Mouse (Mus musculus) naive thymus-derived CD4-positive, alpha-beta T cell, adult 2 months (primary cell): Measurements from ENCODE around the gene Ubr7.

Source experiments
- DNase-seq: peaks from one replicate; pipeline ENCODE4 v3.0.0-alpha.2; 2011; ENCODE audit warnings: low read depth

Ubr7 gene

DNA sequence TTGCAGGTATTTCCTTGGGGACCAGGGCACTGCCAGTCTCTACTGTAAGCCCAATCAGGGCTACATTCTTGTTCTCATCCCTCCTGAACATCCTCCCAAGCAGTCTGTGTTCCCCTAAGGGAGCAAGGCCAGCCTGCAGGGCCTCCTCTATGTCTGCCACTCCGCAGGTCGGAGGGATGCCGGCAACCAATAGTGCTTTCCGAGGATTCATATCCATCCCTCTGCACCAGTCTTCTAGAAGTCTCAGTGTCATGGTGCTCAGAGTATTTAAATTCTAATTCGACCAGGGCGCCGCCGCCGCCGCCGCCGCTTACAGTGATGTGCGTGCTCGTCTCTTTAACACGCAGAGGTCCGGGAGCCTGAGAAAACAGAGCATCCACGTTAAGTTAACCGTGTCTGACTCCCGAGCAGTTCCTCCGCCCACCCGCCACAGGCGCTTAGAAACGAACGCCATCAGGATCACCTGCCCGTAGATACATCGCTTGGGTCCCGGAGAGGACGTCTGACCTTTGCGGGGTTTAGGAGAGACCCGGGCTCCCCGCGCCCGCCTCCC lies 14.7 kb upstream of the Ubr7 start:
- DNase-seq = no peak

DNA sequence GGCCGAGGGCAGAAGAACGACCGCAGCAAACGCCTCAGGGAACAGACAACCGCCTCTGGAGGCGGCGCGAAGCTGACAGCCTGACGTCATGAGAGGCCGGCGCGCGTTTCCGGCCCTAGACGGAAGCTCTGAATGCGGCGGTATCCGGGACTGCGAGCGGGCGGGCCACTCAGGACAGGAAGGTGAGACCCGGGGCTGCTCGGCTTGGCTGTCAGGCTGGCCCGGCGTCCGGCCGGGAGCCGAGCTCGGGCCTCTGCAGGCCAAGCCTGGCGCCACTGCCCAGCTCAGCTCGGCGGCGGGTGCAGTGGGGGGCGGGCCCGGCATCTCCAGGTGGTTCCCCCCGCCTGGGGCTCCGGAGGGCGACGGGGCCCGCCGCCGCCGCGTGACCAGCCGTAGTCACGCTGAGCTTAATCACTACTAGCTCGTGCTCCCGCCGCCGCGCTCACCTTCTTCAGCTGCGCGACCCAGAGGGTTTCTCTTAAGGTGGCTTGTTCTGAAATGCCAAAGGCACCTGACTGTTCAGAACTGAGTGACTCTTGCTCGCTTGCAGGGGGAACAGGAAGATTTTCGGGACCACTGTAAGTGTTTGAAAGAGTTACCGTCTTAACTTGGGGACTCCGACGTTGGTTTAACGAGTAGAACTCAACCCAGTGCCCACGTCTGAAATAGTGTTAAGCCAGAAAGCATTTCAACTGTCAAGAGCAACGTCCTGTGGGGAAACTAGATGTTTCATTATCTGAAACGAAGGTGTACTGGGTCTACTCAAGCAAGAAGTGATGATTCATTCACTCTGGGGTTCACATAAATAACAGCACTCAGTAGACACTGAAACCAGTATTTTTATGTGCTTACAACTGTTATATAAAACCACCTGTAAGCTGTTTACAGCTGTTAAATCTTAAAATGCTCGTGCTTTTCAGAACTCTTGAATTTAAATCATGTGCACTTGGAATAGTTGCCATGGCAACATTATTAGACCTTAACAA lies 13.9 kb upstream of the Ubr7 start, which contains the start of the genes Moap1 and Tmem251:
Gene Moap1 (minus strand): TSS at position 73 of the 986 bp plus-strand sequence.
Gene Tmem251 (plus strand): TSS at position 174 of the 986 bp plus-strand sequence.
- DNase-seq = peak; percentile 92

DNA sequence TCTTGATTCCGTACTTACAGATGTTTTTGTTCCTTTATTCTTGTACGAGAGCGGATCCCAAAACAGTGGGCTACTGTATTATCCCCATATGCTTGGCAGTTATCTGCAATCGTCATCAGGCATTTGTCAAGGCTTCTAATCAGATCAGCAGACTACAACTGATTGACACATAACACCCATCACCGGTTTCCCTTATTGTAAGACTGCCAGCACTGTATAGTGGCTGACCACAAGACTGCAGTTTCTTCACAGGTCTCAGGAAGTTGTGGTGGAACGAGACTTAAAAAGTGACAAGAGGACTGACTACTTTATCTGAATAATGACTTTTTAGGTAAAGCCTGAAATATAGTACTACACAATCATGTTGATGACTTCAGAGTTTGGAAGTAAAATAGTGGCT lies 12.9 kb upstream of the Ubr7 start:
- DNase-seq = peak; percentile 80

DNA sequence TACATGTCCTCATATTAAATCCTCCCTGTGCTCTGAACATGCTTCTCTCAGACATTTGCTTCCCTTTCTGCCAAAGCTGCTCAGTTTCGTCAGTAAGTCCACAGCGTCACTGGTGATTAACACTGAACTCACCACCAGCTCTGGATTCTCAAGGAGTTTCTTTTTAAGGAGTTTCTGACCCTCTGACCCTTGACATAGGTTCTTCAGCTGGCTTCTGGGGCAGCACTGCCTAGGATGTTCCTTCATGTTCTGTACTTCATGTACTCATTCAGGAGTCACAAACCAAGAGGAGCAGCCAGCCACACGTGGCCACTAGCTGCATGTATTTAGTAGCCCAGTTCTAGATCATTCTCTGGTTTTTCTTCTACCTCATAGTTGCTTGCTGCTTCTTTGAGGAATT lies 9.5 kb upstream of the Ubr7 start:
- no peak for DNase-seq

DNA sequence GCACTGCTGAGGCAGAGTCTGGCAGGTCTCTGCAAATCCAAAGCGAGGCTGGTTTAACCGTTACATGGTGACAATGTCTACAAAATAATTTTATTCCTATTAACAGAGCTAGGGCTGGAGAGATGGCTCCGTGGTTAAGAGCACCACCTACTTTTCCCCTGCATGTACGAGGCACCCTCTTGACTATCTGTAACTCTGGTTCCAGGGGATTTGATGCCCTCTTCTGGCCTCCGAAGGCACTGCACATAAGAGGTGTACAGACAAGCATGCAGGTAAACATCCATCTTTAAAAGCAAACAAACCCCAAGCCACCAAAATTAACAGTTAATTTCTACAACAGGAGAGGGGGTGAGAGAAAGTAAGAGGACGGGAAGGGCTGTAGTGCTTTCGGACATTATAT lies 1.5 kb upstream of the Ubr7 start:
- DNase-seq = peak; percentile 70

DNA sequence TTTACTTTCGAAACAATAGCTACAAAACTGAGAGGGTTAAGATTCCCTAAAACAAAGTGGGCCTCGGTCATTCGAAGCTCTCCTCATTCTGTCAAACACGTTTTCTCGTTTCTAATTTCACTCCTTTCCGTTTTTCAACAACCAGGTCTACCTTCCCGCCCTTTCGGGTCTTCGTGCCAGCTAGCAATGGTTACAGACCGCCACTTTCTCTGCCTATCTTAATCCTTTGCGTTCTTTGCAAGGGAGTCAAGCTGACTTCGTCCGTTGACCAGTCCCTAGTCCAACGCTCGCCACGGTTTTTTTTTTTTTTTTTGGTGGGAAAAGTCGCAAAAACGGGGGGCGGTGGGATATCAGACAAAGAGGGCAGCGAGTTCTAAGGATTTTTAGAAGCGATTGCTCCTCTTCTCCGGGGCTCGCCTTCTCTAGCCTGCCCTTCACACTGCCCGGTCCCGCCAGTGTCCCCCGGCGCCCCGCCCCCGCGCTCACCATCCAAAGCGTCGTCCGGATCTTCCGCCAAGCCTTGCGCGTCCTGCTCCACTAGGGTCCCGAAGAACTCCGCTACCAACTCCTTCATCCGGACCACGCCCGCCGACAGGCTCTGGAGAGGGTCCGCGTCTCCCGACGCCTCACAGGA lies 595 bp upstream of the Ubr7 start:
- DNase-seq = peak; percentile 43

DNA sequence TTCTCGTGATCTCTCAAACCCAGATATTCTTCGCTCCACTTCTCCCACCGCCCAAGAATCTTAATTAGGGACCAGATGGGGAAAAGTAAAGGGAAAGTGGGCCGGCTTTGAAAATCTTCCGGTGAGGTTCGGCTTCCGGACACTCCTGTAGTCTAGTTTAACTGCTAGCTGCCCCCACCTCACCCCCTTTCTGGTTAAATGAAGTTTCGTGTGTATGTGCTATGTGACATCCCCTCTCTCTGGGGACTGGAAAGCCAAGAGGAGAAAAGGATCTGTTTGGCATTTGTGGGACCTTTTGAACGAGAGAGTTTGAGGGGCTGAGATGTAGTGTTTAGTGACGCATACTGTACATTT lies 613 bp downstream of the Ubr7 start, which contains the start of gene Gm20604:
Gene Gm20604 (minus strand): TSS at position 270 of the 354 bp plus-strand sequence.
- DNase-seq = no peak

DNA sequence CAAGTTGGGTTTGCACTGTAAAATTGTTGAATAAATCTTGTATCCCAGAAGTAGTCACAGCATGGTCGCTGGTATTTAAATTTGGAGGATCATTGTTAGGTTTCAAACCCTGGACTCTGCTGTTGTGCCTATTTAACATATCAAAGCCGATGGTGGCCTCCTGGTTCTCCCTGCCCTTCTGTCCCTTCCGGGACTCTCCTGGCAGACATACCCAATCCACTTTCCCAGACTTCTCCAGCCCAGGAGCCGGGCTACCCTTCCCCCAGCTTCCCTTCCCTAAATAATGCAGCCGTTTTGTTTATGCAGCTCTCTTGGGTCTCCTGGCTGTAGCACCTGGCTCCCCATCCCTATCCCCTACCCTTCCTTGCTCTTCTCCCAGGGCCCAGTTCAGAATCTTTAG lies 1.2 kb downstream of the Ubr7 start:
- no peak for DNase-seq

DNA sequence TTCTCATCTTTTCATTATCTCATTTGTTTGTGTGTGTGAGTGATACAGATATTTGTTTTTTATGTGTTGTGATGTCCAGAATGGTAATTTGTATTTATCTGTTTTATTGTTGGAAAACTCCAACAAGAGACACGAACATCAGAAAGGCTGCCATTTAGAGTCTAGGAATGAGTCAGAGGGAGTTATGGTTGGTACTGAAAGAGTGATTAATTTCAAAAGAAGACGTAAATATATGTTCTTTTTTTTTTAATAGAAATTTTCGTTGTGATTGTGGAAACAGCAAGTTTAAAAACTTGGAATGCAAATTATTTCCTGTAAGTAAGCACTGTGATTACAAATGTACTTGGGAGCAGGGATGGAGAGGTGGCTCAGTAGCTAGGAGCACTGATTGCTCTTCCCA lies 3.9 kb downstream of the Ubr7 start:
- DNase-seq = no peak

DNA sequence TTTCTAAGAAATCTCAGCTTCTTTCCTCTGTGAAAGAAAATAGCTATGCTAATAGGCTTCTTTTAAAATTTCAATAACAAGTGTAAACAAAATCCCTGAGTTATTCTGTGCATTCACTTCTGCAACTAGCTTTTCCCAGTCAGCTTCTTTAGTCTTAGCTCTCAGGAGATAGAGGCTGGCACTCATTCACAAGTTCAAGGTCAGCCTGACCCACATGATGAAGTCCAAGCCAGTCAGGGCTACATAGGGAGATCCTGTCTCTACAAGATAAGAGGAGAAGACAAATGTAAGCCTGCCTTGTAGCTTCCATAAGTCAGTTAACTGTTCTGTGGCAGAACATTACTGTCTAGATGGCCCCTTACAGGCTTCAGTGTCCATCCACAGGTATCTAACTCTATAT lies 5.9 kb downstream of the Ubr7 start:
- DNase-seq = no peak

DNA sequence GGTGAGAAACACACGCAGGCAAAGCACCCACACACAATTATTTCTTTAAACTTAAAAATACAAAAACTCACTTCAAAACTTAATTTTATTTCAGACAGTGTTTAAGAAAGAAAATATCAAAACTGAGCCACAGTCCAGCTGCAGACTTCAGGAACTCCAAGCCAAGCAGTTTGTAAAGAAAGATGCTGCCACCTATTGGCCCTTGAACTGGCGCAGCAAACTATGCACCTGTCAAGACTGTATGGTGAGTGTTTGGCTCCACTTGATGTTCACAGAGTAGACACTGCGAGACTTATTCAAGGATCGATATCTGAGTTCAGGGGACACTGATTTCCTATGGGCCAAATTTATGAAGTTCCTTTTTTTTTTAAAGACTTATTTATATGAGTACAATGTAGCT lies 11.2 kb downstream of the Ubr7 start:
- peak; percentile 40 for DNase-seq

DNA sequence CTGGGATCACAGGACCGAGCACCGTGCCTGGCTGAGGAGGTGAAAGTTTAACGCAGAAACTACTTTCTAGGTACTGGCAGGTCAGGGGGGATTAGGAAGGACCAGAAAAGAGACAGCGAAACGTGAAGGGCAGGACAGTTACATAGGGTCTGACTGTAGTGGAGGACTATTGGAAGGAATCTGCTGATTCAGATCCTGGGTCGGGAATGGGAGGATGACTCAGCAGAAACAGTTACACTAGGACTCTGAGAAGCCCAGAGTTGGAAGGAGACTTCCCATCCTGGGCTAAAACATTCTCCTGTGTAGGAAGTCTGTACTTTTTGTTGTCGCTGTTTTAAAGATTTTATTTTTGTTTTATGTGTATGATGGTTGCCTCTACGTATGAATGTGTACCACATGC lies 13.8 kb downstream of the Ubr7 start:
- no peak for DNase-seq

DNA sequence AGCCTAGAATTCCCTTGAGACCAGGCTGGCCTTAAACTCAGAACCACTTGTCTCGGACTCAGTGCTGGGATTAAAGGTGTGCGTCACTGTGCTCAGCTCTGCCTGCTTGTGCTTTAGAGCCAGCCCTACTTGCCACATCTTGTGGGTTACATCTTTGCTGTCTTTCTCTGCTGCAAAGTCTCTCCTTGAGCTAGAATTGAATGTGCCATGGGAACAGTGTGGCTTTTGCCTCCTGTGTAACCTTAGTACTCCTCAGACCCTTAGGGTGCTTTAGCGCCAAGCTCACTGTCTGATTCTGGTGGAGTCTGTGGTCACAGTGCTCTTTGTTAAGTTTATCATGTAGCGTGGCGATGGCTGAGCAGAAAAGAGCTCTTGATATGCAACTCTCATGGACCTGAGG lies 14.9 kb downstream of the Ubr7 start:
- no peak for DNase-seq

DNA sequence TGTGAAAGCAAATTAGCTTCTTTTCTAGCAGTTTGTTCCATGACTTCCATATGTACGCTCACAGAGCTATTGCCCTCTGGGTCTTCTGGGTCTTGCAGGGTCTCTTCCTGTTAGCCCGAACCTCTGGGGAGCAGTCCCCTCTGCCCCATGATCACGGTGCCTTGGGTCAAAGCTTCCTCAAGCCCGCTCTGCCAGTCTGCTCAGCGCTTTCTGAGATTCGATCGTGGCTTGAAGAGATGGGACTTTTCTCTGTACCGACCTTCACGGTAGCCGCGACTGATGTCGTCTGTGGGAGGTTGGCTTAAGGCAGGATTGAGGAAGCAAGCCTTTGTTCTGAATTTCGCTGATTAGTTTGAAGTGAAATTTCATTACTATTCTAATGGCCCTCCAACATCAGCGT lies 18.3 kb downstream of the Ubr7 start:
- DNase-seq = no peak

DNA sequence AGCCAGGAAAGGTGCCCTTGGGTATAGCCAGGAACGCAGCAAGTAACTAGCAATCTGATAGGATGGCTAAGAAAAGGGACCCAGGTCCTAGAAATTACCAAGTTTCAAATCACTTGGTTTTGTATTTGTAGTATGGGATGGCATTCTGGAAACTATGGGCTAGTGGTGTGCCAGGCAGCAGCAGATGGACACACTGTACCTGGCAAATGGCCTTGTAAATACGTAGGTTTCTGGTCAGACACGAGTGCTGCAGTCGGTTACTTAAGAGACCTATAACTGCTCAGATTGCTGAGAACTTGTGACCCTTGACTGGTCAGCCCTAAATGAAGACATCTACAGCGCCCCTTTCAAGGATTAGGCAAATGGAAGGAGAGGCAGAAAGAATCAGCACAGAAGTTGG lies 20.4 kb downstream of the Ubr7 start:
- no peak for DNase-seq

DNA sequence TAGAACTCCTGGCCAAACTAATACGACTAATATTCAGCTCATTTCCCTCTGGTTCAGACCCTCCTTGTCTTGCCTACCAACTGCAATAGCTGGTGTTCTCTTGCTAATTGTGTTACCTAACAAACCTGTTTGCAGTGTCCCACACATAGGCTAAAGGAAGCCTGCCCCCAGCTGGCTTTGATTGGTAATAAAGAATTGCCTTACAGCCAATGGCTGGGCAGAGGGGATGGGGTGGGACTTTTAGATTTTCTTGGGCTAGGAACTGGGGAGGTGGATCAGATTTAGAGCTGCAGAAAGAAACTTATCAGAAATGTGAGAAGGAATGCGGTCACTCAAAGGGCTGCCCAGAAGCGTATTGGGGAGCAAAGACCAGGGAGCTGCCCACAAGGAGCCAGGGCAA lies 21.7 kb downstream of the Ubr7 start:
- DNase-seq = peak; percentile 36

DNA sequence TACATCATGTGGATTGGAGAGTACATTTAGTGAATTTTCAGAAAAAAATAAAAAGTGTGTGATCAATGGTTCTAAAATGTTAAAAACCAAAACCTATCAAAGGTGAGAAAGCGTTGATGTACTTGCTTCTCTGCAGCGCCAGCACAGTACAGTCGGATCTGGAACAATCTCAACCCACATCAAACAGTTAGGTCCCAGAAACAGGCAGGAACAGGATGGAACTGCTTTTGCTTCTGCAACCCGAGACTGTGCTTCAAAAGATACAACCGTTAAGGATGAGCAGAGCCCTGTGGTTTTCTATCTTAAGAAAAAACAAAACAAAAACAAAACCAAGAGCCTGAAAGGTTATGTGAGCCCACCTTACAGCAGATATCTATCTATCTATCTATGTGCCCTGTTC lies 25.1 kb downstream of the Ubr7 start:
- peak; percentile 47 for DNase-seq

DNA sequence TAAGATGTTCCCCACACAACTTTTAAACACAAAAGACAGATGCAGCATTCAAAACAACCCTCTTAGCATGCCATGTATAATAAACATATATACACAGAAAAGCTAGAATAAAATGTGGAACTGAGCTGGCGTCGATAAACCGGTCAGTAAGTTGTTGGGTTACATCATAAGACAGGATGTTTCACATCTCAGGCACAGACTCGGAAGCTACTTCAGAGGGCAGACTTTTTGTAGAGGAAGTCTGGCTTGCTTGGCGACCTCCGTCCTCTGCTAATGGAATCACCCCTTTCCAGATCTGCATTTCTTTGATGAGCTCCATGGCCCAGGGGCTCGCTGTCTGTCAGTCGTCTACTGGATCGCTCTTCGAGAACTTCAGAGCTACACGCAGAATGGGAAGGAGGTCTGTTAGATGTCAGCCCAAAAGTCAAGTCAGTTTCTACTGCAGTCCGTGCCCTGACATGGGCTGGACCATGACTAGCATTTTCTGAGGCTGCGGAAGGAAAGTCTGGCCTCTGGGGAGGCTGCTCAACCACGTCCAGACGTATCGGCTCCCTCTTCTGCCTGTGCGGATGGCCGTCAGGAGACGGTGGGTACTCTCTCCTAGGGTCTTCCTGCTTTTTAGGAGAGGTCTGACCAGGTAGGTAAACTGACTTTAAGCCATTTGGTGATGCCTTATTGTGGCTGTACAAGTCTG lies 27.3 kb downstream of the Ubr7 start:
- no peak for DNase-seq

DNA sequence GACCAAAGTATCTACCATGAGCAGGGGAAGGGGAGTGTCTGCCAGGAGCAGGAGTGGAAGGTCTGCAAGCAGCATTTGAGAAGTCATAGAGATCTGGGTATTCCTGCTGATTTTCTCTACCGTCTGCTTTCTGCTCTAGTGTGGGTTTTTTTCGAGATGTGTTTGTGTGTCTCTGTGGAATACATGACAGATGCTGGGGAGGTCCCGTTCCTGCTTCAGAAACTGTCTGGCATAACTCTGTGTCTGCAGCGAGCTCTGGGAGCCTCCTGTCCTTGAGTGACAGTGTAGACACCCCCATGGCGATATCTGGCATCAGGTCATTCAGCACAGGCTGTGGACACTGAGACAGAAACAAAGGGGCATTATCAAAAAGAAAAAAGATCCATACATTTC lies 27.8 kb downstream of the Ubr7 start:
- DNase-seq = no peak

DNA sequence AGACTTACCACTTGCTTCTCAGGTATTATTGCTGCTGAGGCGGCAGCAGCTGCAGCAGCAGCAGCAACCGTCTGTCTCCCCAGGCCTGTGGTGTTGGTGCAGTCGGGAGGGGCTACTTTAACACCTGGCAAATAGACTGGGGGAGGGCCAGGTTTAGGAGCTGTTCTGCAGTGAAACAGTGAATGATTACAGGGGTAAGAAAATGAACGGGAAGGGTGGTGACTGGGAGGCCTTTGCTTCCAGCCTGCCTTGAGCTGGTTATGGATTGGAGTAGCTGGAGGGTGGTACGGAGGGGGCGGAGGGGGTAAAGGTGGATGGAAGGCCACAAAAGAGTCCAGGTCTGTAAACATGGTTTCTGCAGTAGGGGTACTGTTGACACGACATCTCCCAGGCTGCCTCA lies 30.2 kb downstream of the Ubr7 start:
- no peak for DNase-seq

DNA sequence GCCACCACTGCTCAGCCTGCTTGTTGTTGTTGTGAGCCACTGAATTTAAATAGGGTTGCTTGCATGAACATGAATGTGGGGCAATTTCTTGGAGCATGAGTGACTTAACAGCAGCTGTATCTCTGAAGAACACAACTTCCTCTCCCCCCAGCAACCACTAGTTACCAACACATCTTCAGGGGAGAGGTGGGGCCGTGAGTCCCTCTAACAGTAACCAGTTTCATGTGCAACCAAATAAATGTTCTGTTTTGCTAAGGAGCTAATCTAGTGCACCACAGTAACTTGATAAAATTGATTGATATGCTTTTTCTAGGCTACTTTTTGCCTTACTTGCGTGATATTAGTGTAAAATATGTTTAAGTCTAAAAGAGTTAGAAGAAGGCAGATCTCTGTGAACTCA lies 41.8 kb downstream of the Ubr7 start:
- DNase-seq = no peak

DNA sequence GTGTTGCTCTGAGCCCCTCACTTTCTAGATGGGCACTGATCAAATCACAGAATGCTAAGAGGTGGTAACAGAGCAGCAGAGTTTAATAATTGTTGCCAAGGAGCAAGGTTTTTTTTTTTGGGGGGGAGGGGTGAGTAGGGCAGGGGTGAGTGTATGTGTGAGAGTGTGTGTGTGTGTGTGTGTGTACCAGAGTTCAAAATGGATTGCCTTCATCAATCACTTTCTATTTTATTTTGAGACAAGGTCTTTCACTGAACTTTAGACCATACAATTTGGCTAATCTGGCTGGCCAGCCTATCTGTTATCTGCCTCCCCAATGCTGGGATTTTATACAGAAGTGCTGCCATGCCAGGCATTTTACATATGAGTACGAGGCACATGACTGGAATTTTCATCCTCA lies 57.1 kb downstream of the Ubr7 start:
- no peak for DNase-seq
